Mouse (Mus musculus) MEL (cell line): ENCODE data around the gene Mms22l. TPM values are rescaled to one million over a fixed set of nuclear protein-coding genes. Genes with fewer than 3 reads are reported as not detected.

Experiments used
- DNase-seq: peaks from one replicate; pipeline ENCODE4 v3.0.0; 2011; ENCODE audit warnings: low read depth, low spot score
- H3K27ac ChIP-seq: 2 replicates; pipeline ENCODE4 v1.5.1; 2012; ENCODE audit warnings: low read depth, mild to moderate bottlenecking, control low read depth, low read length, moderate library complexity; ENCODE audit not compliant: control insufficient read depth
- H3K27me3 ChIP-seq, 2 experiments: fragments of 150-350 bp in 1 of 2; sonication (generic) in 1 of 2; 2 replicates each; pipeline ENCODE4 v1.6.1; 2012; ENCODE audit warnings: low read length in 2 of 2, mild to moderate bottlenecking in 2 of 2, improper control_type of control experiment in 1 of 2, moderate library complexity in 1 of 2; ENCODE audit not compliant: insufficient read depth in 2 of 2, control insufficient read depth in 1 of 2
- H3K36me3 ChIP-seq, 2 experiments: 2 replicates each; pipeline ENCODE4 v1.6.1; 2012 to 2014; ENCODE audit warnings: low read length in 2 of 2, improper control_type of control experiment in 1 of 2, inconsistent platforms in 1 of 2, mild to moderate bottlenecking in 1 of 2; ENCODE audit not compliant: insufficient read depth in 2 of 2, control insufficient read depth in 1 of 2
- H3K4me1 ChIP-seq, 2 experiments: fragments of 150-350 bp in 1 of 2; sonication (generic) in 1 of 2; 2 replicates each; pipeline ENCODE4 v1.6.1; 2012; ENCODE audit warnings: low read length in 2 of 2, improper control_type of control experiment in 1 of 2, mild to moderate bottlenecking in 1 of 2; ENCODE audit not compliant: insufficient read depth in 2 of 2, control insufficient read depth in 1 of 2
- H3K4me3 ChIP-seq, 2 experiments: fragments of 150-350 bp in 1 of 2; sonication (generic) in 1 of 2; 2 replicates each; pipeline ENCODE4 v1.5.1; 2012; ENCODE audit warnings: low read depth in 2 of 2, low read length in 2 of 2, mild to moderate bottlenecking in 2 of 2, moderate library complexity in 2 of 2, control low read depth in 1 of 2, improper control_type of control experiment in 1 of 2; ENCODE audit not compliant: control insufficient read depth in 1 of 2, insufficient read depth in 1 of 2
- H3K79me2 ChIP-seq: 2 replicates; pipeline ENCODE4 v1.6.1; 2012; ENCODE audit warnings: mild to moderate bottlenecking, low read length, moderate library complexity; ENCODE audit not compliant: control insufficient read depth, poor library complexity, insufficient read depth
- H3K9ac ChIP-seq: 2 replicates; pipeline ENCODE4 v1.6.1; 2012; ENCODE audit warnings: low read depth, mild to moderate bottlenecking, control low read depth, low read length, moderate library complexity; ENCODE audit not compliant: control insufficient read depth, poor library complexity, severe bottlenecking
- H3K9me3 ChIP-seq: fragments of 150-350 bp; sonication (generic); replicated peaks from 2 replicates; pipeline ENCODE4 v1.6.1; 2012; ENCODE audit warnings: mild to moderate bottlenecking, low read length, improper control_type of control experiment, moderate library complexity; ENCODE audit not compliant: insufficient read depth
- CHD1 ChIP-seq: IDR thresholded peaks from 2 replicates; pipeline ENCODE4 v1.6.1; 2012; ENCODE audit warnings: low read depth, mild to moderate bottlenecking, inconsistent platforms, low read length, improper control_type of control experiment
- CHD2 ChIP-seq: IDR thresholded peaks from 2 replicates; pipeline ENCODE4 v1.6.1; 2011; ENCODE audit warnings: low read length, improper control_type of control experiment
- CTCF ChIP-seq, 3 experiments: IDR thresholded peaks in 2 of 3; conservative IDR thresholded peaks in 1 of 3; 2 replicates each; pipeline ENCODE4 v1.5.1; 2011 to 2012; ENCODE audit warnings: low read length in 3 of 3, low read depth in 2 of 3, mild to moderate bottlenecking in 2 of 3, improper control_type of control experiment in 1 of 3, inconsistent platforms in 1 of 3, mixed read lengths in 1 of 3, moderate library complexity in 1 of 3; ENCODE audit not compliant: control insufficient read depth in 1 of 3, insufficient read depth in 1 of 3, poor library complexity in 1 of 3, severe bottlenecking in 1 of 3
- GATA1 ChIP-seq: IDR thresholded peaks from 2 replicates; pipeline ENCODE4 v1.6.1; 2011; ENCODE audit warnings: low read depth, low read length, improper control_type of control experiment
- HCFC1 ChIP-seq: IDR thresholded peaks from 2 replicates; pipeline ENCODE4 v1.6.1; 2012; ENCODE audit warnings: low read depth, mild to moderate bottlenecking, inconsistent platforms, low read length, improper control_type of control experiment, moderate library complexity
- MAZ ChIP-seq: IDR thresholded peaks from 2 replicates; pipeline ENCODE4 v1.6.1; 2012; ENCODE audit warnings: low read depth, mild to moderate bottlenecking, inconsistent platforms, low read length, improper control_type of control experiment
- MEF2A ChIP-seq: IDR thresholded peaks from 2 replicates; pipeline ENCODE4 v1.6.1; 2014; ENCODE audit warnings: low read depth, mild to moderate bottlenecking, inconsistent platforms, low read length, improper control_type of control experiment; ENCODE audit not compliant: poor library complexity, insufficient replicate concordance, severe bottlenecking; ENCODE audit errors: extremely low read depth
- NELFE ChIP-seq: IDR thresholded peaks from 2 replicates; pipeline ENCODE4 v1.6.1; 2011; ENCODE audit warnings: low read depth, low read length, improper control_type of control experiment
- POLR2AphosphoS5 ChIP-seq: IDR thresholded peaks from 2 replicates; pipeline ENCODE4 v1.6.1; 2012; ENCODE audit warnings: low read depth, borderline replicate concordance, mild to moderate bottlenecking, inconsistent platforms, low read length, moderate library complexity, mixed read lengths
- RAD21 ChIP-seq: IDR thresholded peaks from 2 replicates; pipeline ENCODE4 v1.6.1; 2011; ENCODE audit warnings: mild to moderate bottlenecking, low read depth, low read length, improper control_type of control experiment
- RCOR1 ChIP-seq: IDR thresholded peaks from 2 replicates; pipeline ENCODE4 v1.6.1; 2012; ENCODE audit warnings: low read depth, mild to moderate bottlenecking, inconsistent platforms, low read length, improper control_type of control experiment
- SIN3A ChIP-seq: IDR thresholded peaks from 2 replicates; pipeline ENCODE4 v1.6.1; 2012; ENCODE audit warnings: low read length, improper control_type of control experiment, inconsistent platforms
- TAL1 ChIP-seq: IDR thresholded peaks from 2 replicates; pipeline ENCODE4 v1.6.1; 2012; ENCODE audit warnings: mild to moderate bottlenecking, inconsistent platforms, low read length, moderate library complexity, mixed read lengths
- TBP ChIP-seq: IDR thresholded peaks from 2 replicates; pipeline ENCODE4 v1.8.0; 2011; ENCODE audit warnings: low read depth, low read length, improper control_type of control experiment
- UBTF ChIP-seq: IDR thresholded peaks from 2 replicates; pipeline ENCODE4 v1.6.1; 2012; ENCODE audit warnings: low read depth, mild to moderate bottlenecking, inconsistent platforms, low read length, improper control_type of control experiment, moderate library complexity, borderline replicate concordance; ENCODE audit not compliant: insufficient read depth
- ZKSCAN1 ChIP-seq: IDR thresholded peaks from 2 replicates; pipeline ENCODE4 v1.6.1; 2012; ENCODE audit warnings: low read depth, mild to moderate bottlenecking, inconsistent platforms, low read length, improper control_type of control experiment, moderate library complexity
- ZNF384 ChIP-seq: IDR thresholded peaks from 2 replicates; pipeline ENCODE4 v1.6.1; 2012; ENCODE audit warnings: low read depth, mild to moderate bottlenecking, inconsistent platforms, low read length, improper control_type of control experiment
- polyA plus RNA-seq, 2 experiments: library from polyadenylated mRNA; stranded (reverse) in 1 of 2; unstranded in 1 of 2; fragments of >175 nt in 1 of 2; fragments of >200 nt in 1 of 2; gene quantifications; 2 replicates each; pipeline versions ENCODE4 v1.2.1 to v1.2.4; 2012; ENCODE audit warnings: low replicate concordance in 2 of 2, low read depth in 1 of 2; ENCODE audit not compliant: insufficient read length in 2 of 2, insufficient read depth in 1 of 2, missing spikeins in 1 of 2
- total RNA-seq: library from RNA; depleted of rRNA; stranded (reverse); fragments of 300-350 nt; gene quantifications from 2 replicates; pipeline ENCODE4 v1.2.3, GENCODE M21; 2012

The Mms22l gene
- total and polyA plus RNA-seq, 3 experiments: 40.3 to 46.3 TPM; not detected in 1

DNA sequence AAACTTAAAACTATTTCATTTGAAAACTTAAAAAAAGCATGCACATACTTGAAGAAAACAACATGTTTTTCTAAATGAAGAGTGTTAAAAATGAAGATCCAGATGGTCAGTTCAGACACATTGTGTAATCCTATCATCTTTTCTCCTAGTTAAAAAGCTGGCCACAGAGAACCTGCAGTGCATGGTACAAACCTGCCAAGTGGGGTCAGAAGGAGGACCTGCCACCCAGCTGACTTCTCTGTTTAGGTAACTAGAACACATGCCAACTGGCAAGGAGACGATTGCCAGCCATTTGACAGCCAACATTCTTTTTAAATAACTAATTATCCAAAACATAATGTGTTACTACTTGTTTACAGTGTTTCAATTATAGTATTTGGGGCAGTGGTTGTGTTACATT is 102.4 kb downstream of the Mms22l start:
- H3K27ac ChIP-seq: no peak overlapping the region
- peaks cover 19 to 20% of the 10 kb centered on the region in 2 experiments for H3K4me1 ChIP-seq
- H3K27me3 ChIP-seq: no peaks in the 10 kb centered on the region
- no peak overlapping the region for H3K9ac ChIP-seq
- no peak overlapping the region for H3K4me3 ChIP-seq
- no peaks in the 10 kb centered on the region for H3K9me3 ChIP-seq
- DNase-seq: no peak
- H3K79me2 ChIP-seq: no peaks in the 10 kb centered on the region
- H3K36me3 ChIP-seq: peaks cover 29 to 31% of the 10 kb centered on the region in 2 experiments
- no peak for TF ChIP-seq CHD1
- no peak for TF ChIP-seq GATA1
- TF ChIP-seq HCFC1: no peak
- TF ChIP-seq SIN3A: no peak
- TF ChIP-seq RCOR1: no peak
- TF ChIP-seq POLR2AphosphoS5: no peak
- no peak for TF ChIP-seq MAZ
- TF ChIP-seq UBTF: no peak
- TF ChIP-seq ZKSCAN1: no peak
- TF ChIP-seq TAL1: no peak
- TF ChIP-seq RAD21: no peak

DNA sequence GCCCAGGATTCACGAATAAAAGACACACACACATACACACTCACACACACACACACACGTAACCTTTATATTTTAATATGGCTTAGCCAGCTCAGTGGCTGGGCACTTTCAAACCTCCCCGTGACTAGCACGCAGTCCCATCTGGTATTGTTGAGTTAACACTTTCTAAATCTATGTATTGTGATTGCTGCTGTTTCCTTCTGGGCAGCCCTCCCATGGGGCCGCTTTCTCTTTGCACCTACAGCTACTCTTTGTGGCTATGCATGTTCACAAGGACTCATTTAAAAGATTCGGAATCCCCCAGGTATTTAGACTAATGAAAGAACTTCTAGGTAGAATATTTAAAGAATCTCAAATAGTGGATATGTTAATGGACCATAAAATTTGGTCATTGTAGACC is 105.5 kb downstream of the Mms22l start:
- no peaks in the 10 kb centered on the region for H3K9me3 ChIP-seq
- TF ChIP-seq TBP (no peak), HCFC1 (no peak), MEF2A (no peak), NELFE (no peak), CHD1 (no peak), CTCF (IDR thresholded peaks at IDR 0.05 in 2 of 3, conservative IDR thresholded peaks at IDR 0.05 in 1 of 3; ENCODE audit: control insufficient read depth in 1 of 3, insufficient read depth in 1 of 3, low read depth in 2 of 3, low read length in 3 of 3, poor library complexity in 1 of 3, severe bottlenecking in 1 of 3) (no peak), CHD2 (no peak), SIN3A (no peak), ZNF384 (no peak)
- H3K27me3 ChIP-seq: no peaks in the 10 kb centered on the region
- no peak overlapping the region for H3K27ac ChIP-seq
- DNase-seq: no peak
- H3K36me3 ChIP-seq: peaks cover 5 to 28% of the 10 kb centered on the region in 2 experiments
- peaks cover 5 to 8% of the 10 kb centered on the region in 2 experiments for H3K4me1 ChIP-seq
- H3K79me2 ChIP-seq: no peaks in the 10 kb centered on the region
- H3K9ac ChIP-seq: no peak overlapping the region
- H3K4me3 ChIP-seq: no peak overlapping the region
